Mouse (Mus musculus): ENCODE measurements around the gene Ccnq. TPM values are rescaled to one million over a fixed set of nuclear protein-coding genes. Genes with fewer than 3 reads are reported as not detected.

The Ccnq gene
- polyA plus RNA-seq, 1 experiment from 2014 or later = 50.8 TPM

Small RNA genes lying within 50 kb of the gene (microRNA-seq; reads per million reads assigned to microRNA genes)
- gene Gm23840 (ENCODE audit: borderline number of aligned reads) = not detected

Other genes starting within 250 kb of the Ccnq start
- 0.17 TPM in 1 of 2 replicates, not detected in the other for gene Sebox, start 248.3 kb downstream of the Ccnq start, polyA plus RNA-seq (2015; fragmentation: Nextera tagmentation; extraction: Ambion mirVana)
- 53.6 and 54.2 TPM in 2 replicates for gene Tmem199, start 239.6 kb downstream of the Ccnq start, polyA plus RNA-seq (2015; fragmentation: Nextera tagmentation; extraction: Ambion mirVana)
- gene Poldip2, start 239.5 kb downstream of the Ccnq start, polyA plus RNA-seq (2015; fragmentation: Nextera tagmentation; extraction: Ambion mirVana) = 90.1 and 95.8 TPM in 2 replicates
- gene Tnfaip1, start 215.4 kb downstream of the Ccnq start, polyA plus RNA-seq (2015; fragmentation: Nextera tagmentation; extraction: Ambion mirVana) = 17.9 and 18.3 TPM in 2 replicates
- 151 and 161 TPM in 2 replicates for gene Ift20, start 215.4 kb downstream of the Ccnq start, polyA plus RNA-seq (2015; fragmentation: Nextera tagmentation; extraction: Ambion mirVana)
- gene Tmem97, start 201.0 kb downstream of the Ccnq start, polyA plus RNA-seq (2015; fragmentation: Nextera tagmentation; extraction: Ambion mirVana) = 59.1 and 68.2 TPM in 2 replicates
- 21.3 and 23.3 TPM in 2 replicates for gene Nlk, start 54.4 kb downstream of the Ccnq start, polyA plus RNA-seq (2015; fragmentation: Nextera tagmentation; extraction: Ambion mirVana)
- gene Lyrm9, start 74.9 kb upstream of the Ccnq start, polyA plus RNA-seq (2015; fragmentation: Nextera tagmentation; extraction: Ambion mirVana) = 28.4 and 31.0 TPM in 2 replicates
- gene Nos2, start 169.1 kb upstream of the Ccnq start, polyA plus RNA-seq (2015; fragmentation: Nextera tagmentation; extraction: Ambion mirVana) = 0.92 and 0.96 TPM in 2 replicates
- gene Lgals9, start 233.2 kb upstream of the Ccnq start, polyA plus RNA-seq (2015; fragmentation: Nextera tagmentation; extraction: Ambion mirVana) = 421 and 488 TPM in 2 replicates

Measured in thymus, postnatal 0 days (tissue).